Mouse (Mus musculus): ENCODE measurements at regions not wholly inside any gene's neighbourhood (a gene's known extent, or its start where the extent isn't known, plus 50 kb on each side); places are given as distances from the start of the nearest gene placed in this dataset.

GRCm38 (mm10) chr3:57910020-57910419 is 62.1 kb upstream of the Pfn2 start:
- no peak for ATAC-seq (ENCODE audit: insufficient number of reproducible peaks, low FRiP score, low TSS enrichment)

- ATAC-seq (ENCODE audit: insufficient number of reproducible peaks, low FRiP score, low TSS enrichment), result no peak
Measured at GRCm38 (mm10) chr3:57911831-57912596, 64.1 kb upstream of the Pfn2 start.

GRCm38 (mm10) chr3:57912650-57913343 is 64.9 kb upstream of the Pfn2 start:
- ATAC-seq (ENCODE audit: insufficient number of reproducible peaks, low FRiP score, low TSS enrichment), result no peak

DNA sequence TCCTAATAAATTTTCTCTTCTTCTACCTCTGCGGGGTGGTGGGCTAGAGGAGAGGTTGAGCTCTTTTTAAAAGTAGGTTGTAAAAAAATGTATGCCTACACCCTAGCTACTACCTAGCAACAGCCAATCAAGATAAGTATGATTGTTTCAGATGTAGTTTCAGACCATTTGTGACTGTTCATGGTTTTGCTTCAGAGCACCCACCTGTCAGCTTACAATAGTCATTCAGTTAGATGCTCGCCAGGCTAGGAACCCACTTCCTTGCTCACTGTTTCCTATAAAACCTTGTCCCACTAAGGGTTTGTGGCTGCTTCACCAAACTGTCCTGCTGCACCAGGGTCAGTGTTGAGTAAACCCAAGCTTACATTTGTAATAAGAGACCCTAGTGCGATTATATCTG is 66.8 kb upstream of the Pfn2 start:
- no peak for ATAC-seq (ENCODE audit: insufficient number of reproducible peaks, low FRiP score, low TSS enrichment)

- no peak for ATAC-seq (ENCODE audit: insufficient number of reproducible peaks, low FRiP score, low TSS enrichment)
Measured at GRCm38 (mm10) chr3:57918913-57919312, 71.0 kb upstream of the Pfn2 start.

DNA sequence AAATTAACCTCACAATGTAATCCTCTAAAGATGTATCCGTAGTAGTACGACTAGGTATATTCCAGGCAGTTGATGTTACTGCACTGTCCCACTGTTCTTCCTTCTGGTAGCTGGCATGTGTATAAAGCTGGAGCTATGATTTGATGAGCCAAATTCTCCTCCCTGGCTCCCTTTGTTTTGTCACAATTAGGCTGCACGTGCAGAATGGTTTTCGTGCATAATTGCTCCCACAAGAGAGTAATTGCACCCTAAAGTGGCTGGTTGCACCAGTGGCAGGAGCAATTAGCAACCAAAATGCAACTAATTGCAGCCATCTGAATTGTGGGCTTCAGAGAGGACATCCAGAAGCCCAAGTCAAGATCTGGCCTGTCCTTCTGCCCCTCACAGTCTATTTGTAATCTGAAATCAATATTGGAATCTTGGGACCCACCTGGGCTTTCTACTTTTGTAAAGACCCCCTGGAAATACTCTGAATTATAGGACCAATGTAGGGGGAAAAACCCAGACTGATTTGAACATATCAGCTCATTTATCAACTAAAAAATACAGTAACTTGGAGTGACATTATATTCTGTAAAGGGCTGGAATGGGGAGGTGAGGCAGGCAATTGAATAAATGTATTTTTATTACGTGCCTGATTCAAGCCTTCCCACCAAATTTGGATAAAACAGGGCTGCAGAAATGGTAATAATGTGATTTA is 71.7 kb upstream of the Pfn2 start:
- no peak for ATAC-seq (ENCODE audit: insufficient number of reproducible peaks, low FRiP score, low TSS enrichment)

DNA sequence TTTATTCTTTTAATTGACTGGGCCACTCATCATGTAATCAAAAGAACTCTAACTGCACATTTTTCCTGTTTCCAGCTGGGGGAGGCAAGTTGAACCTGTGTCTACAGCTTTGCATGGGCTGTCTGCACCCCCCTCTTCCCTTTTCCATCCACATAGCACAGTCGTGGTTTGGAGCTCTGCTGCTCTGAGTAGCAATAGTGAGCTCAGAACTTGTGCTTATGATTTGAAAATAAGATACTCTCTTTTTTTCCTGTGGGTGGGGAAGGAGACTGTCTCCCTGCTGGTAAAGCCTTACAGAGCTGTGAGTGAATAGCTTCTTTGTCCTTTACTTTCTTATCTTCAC is 72.2 kb upstream of the Pfn2 start:
- ATAC-seq (ENCODE audit: insufficient number of reproducible peaks, low FRiP score, low TSS enrichment), result no peak

- ATAC-seq (ENCODE audit: insufficient number of reproducible peaks, low FRiP score, low TSS enrichment), result no peak
Measured at GRCm38 (mm10) chr3:57921071-57921882, 73.4 kb upstream of the Pfn2 start.

DNA sequence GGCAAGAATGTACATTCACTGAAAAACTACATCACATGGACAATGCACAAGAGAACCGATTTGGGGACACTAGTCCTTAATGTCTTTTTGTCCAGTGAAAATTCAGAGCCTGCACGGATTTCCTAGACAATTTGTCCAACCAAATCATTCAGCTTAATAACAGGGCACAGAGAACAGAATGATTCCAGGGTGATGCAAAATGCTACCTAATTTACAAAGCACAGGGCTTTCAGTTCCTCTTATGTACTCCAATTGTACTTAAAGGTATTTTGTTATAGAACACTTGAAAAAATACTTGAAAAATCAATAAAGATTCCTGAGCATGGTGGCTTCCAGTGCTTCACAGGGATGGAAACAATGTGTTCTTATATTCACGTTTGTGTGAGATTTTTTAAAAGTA is 75.2 kb upstream of the Pfn2 start:
- no peak for ATAC-seq (ENCODE audit: insufficient number of reproducible peaks, low FRiP score, low TSS enrichment)

DNA sequence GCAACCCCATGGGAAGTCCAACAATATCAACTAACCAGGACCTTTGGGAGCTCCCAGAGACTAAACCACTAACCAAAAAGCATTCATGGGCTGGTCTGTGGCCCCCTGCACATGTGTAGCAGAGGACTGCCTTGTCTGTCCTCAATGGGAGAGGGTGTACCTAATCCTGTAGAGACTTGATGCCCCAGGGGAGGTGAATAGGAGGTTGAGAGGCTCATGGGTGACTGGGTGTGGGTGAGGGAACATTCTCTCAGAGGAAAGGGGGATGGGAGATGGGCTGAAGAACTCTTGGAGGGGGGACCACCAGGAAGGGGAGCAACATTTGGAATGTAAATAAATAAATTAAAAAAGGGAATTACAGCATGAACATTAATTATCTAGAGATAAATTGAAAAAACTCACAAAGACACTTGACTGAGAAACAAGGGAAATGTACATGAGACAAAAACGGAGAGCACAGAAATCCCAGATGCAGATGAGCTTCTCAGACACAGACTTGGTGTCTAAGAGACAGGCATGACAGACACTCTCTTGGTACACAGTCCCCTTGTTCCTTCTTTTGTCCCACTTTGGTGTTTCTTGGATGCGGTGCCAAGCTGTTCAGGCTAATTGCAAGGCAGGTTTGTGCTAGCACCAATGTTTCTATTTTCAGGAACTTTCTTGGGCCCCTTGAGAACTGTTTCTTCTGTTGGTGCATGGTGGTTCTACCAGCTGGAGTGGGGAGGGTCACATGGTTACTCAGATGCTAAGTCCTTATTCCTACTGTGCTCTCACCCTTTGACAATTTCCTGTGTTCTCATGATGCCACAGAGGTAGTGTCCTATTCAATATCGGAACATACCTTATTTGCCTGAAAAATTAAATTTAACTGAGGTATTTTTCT is 85.0 kb upstream of the Pfn2 start:
- ATAC-seq (ENCODE audit: insufficient number of reproducible peaks, low FRiP score, low TSS enrichment), result no peak

DNA sequence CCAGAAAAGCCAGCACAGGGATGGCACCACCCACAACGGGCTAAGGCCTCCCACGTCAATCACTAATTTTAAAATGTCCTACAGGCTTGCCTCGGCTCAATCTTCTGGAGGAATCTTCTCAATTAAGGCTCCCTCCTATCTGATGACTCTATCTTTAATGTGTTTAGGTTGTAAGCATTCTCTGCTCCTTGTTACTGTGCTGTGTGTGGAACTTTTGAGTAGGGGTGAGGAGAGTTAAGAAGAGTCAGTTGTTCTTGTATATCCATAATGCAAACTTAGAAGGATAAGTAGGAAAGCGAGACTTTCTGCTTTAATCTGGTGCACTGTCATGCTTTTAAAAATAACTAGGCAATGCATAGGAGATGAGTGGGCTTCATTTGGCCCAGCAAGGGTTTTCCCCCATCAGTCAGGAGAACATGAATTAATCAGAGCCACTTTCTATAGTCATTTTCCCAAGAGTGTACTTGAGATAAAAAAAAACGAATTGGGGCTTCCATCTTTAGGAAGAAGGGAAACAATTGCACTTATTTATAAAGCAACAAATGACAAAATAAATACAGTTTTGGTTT is 87.2 kb upstream of the Pfn2 start:
- no peak for ATAC-seq (ENCODE audit: insufficient number of reproducible peaks, low FRiP score, low TSS enrichment)

DNA sequence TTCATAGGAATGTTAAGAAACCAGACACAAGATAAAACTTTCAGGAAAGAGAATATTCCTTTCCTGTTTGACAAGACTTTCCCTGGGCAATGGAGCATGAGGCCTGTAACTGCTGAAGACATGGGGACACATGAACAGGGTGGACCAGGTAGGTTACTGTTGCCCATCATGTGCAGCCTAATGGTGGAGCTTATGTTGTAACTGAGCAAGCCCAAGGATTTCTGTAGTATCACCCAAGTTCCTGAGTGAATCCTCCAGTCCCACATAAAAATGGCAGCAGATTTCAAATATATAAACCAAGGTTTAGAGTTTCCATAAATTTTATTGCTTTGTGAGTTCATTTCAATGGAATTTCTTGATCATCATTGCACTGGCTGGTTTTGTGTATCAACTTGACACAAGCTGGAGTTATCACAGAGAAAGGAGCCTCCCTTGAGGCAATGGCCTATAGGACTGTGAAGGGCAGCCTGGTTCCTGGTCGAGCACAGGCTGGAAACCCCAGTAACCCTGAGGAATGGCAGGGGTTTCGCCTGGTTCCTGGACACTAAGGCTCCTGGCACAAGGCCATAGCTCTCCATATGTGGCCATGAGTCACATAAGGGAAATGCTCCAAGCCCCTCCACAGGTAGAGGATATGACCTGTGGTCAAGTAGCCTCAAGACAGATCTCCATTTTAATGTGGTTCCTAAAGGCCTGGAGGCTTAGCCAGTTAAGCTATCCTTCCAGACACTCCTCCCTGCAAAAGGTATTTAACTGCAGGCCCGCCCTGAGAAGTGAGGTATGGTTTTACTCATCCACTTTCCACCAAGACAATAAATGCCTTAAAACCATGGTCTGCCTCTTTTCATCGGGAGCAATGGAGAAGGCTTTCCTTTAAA is 92.9 kb upstream of the Pfn2 start:
- ATAC-seq (ENCODE audit: insufficient number of reproducible peaks, low FRiP score, low TSS enrichment), result no peak

- no peak for ATAC-seq (ENCODE audit: insufficient number of reproducible peaks, low FRiP score, low TSS enrichment)
Measured at GRCm38 (mm10) chr3:57944698-57945097, 96.8 kb upstream of the Pfn2 start.

DNA sequence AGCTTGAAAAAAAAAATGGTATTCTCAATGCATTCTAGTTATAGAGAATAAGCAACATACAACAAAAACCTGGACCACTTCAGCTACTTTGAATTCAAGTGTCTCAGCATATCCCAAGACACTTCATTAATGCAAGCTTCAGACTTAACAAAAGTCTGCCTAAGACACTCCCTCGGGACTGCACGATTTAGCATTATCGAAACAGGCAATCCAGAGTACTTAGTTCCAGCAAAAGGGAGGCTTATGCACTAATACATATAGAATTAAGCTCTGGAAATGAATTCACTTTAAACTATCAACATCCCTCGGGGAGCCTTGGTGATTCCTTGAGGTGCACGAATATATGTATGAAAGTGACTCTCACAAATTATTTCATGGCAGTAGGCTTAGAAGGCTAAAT is 97.9 kb upstream of the Pfn2 start:
- no peak for ATAC-seq (ENCODE audit: insufficient number of reproducible peaks, low FRiP score, low TSS enrichment)

DNA sequence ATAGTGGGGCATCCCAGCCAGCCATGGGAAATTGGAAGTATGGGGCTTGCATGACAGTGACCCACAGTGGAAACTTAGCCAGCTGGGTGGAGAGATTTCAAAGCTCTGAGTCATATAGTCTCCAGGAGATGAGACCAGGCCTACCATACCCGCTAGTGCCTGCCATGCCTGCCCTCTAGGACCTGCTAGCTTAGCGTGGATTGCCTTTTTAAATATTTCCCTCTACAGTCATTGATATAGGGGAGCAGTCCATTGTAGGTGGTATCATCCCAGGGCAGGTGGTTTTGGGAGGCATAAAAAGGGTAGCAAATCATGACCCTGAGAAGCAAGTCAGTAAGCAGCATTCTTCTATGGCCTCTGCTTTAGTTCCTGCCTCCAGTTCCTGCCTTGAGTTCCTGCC is 99.5 kb upstream of the Pfn2 start:
- ATAC-seq (ENCODE audit: insufficient number of reproducible peaks, low FRiP score, low TSS enrichment), result no peak

DNA sequence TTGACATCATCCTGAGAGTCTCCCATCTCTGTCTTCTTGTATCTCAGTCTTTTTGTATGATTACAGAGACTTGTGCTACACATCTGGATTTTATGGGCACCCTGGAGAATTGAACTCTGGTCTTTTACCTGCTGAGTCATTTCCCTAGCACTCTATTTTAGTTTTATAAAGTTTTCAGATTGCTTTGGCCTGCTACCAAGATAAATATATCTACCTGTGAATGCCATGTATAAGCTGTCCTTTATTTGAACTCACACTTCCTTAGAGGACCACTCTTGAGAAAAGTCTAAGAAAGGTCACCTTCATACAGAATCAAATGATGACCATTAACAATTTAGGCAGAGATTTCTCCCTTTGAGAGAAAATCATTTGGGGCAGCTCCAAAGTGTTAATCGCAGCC is 100.8 kb upstream of the Pfn2 start:
- ATAC-seq (ENCODE audit: insufficient number of reproducible peaks, low FRiP score, low TSS enrichment), result no peak

DNA sequence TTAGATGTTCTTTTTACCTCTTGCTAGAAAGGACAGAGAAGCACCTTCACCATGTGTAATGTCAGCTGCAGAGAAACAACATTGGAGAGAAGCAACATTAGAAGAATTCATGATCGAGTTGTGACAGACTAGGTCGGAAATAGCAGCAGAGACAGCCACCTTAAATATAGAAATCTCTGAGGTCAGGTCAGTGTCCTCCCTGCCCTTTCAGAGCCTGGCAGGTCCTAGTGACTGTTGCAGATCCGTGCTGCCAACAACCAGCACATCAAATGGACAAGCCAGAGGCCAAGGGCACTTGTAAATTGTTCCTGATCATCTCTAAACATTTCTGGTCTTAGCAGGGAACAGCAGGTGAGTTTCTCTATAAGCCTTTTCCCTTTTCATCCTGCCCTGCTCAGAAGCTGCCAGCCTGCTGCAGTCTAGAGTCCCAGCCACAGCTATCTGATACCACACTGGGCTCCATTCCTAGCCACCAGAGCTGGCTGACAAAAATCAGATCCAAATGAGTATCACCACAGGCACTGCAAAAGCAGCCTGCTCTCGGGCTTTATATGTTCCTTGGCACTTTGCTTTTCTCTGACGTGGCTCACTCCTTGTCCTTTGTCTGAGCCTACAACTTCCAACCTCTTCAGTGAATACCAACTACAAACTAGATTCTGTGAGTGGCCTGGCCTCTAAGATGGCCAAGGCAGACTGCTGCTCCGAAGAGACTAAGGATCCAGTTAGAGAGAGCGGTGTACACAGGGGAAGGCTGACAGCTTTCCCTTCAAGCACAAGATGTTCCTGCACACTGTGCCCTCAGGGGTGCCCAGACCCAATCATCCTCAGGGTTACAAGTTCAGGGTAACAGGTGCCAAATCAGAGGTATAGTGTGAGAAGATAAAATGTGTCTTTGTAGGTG is 102.8 kb upstream of the Pfn2 start:
- ATAC-seq (ENCODE audit: insufficient number of reproducible peaks, low FRiP score, low TSS enrichment), result no peak

DNA sequence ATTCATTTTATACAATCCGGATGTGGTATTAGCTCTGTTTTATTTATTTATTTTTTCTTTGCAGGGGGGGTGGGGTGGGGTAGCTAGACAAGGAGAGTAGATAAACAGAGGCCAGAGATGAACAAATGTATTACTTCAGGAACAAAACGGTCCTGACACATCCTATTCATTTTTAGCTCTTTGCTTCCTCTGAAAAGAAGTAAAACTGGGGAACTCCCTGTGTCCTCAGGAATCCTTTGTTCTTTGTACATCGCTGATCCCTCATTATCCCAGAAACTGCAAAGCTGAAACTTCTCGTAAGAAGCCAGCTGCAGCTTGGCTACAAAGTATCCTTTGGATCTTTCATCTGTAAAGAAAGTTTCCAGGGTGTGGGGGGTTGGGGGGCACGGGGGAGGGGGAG is 103.6 kb upstream of the Pfn2 start:
- no peak for ATAC-seq (ENCODE audit: insufficient number of reproducible peaks, low FRiP score, low TSS enrichment)
